Mouse (Mus musculus) spleen, adult 2 months (tissue): Measurements from ENCODE around the gene Mia3. TPM values are rescaled to one million over a fixed set of nuclear protein-coding genes. Genes with fewer than 3 reads are reported as not detected.
"Not testable (repeated sequence)": the region's sequence is repeated elsewhere in the genome, so short reads cannot be mapped to it uniquely, and the experiment has no call there.

ENCODE experiments used
- DNase-seq, 2 experiments: peaks; one replicate each; pipeline versions ENCODE4 v3.0.0 to v3.0.0-alpha.2; 2012 to 2021; ENCODE audit warnings: low spot score in 2 of 2, low read depth in 1 of 2
- H3K27ac ChIP-seq: fragments of 200-500 bp; 2 replicates; pipeline ENCODE4 v1.5.1; 2012; ENCODE audit warnings: low read length, inconsistent platforms; ENCODE audit not compliant: insufficient read depth
- H3K27me3 ChIP-seq: fragments of 200-500 bp; 2 replicates; pipeline ENCODE4 v1.6.1; 2012; ENCODE audit warnings: mild to moderate bottlenecking, moderate library complexity, low read length, inconsistent platforms; ENCODE audit not compliant: control insufficient read depth, insufficient read depth
- H3K36me3 ChIP-seq: fragments of 200-500 bp; 2 replicates; pipeline ENCODE4 v1.6.1; 2012; ENCODE audit warnings: mild to moderate bottlenecking, low read length, inconsistent platforms; ENCODE audit not compliant: control insufficient read depth, insufficient read depth
- H3K4me1 ChIP-seq: fragments of 200-500 bp; 2 replicates; pipeline ENCODE4 v1.6.1; 2011; ENCODE audit warnings: inconsistent platforms; ENCODE audit not compliant: control insufficient read depth, insufficient read depth, insufficient read length
- H3K4me3 ChIP-seq: fragments of 200-500 bp; 2 replicates; pipeline ENCODE4 v1.5.1; 2011; ENCODE audit warnings: mild to moderate bottlenecking, inconsistent platforms; ENCODE audit not compliant: insufficient read depth, insufficient read length; ENCODE audit errors: extremely low read depth
- CTCF ChIP-seq: fragments of 200-500 bp; IDR thresholded peaks from 2 replicates; pipeline ENCODE4 v1.5.1; 2011; ENCODE audit warnings: mild to moderate bottlenecking, inconsistent platforms; ENCODE audit not compliant: insufficient read depth, insufficient read length, insufficient replicate concordance; ENCODE audit errors: extremely low read depth
- POLR2A ChIP-seq: fragments of 200-500 bp; IDR thresholded peaks from 2 replicates; pipeline ENCODE4 v1.6.1; 2011; ENCODE audit warnings: low read depth, low read length, inconsistent platforms
- WGBS: fragments of 180-500 bp; shearing (Covaris S2); methylation state at CpG from one replicate; pipeline ENCODE4 v1.1.7; 2018; 5-methylcytosine and 5-hydroxymethylcytosine counted together
- polyA plus RNA-seq: library from polyadenylated mRNA; depleted of rRNA; stranded (reverse); fragments of >200 nt; gene quantifications from 2 replicates; pipeline ENCODE4 v1.2.3, GENCODE M21; 2012

The Mia3 gene
- polyA plus RNA-seq, 1 experiment = 35.9 TPM

DNA sequence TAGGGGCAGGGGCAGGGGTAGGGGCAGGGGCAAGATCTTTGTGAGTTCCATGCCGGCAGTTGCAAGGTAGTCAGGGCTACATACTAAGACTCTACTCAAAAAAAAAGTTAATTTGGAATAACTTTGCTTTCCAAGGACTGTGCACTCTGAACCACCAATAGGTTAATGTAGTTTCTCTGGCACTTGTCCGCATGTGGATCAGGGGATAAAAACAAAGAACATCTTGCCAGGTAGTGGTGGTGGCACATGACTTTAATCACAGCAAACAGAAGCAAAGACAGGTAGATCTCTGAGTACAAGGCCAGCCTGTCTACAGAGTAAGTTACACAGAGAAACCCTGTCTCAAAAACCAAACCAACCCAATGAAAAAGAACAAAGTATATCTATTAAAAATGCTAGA lies 13.3 kb upstream of the Mia3 start:
- H3K27ac ChIP-seq = no peak overlapping the region
- WGBS = 90% methylated on average over 2 of the region's 2 CpGs
- H3K27me3 ChIP-seq = no peaks in the 10 kb centered on the region; the same call in 1 of the 2 replicates
- DNase-seq = no peak
- H3K4me1 ChIP-seq = no peaks in the 10 kb centered on the region
- H3K36me3 ChIP-seq = no peaks in the 10 kb centered on the region
- no peak overlapping the region for H3K4me3 ChIP-seq
- no peak for TF ChIP-seq CTCF
- no peak for TF ChIP-seq POLR2A

DNA sequence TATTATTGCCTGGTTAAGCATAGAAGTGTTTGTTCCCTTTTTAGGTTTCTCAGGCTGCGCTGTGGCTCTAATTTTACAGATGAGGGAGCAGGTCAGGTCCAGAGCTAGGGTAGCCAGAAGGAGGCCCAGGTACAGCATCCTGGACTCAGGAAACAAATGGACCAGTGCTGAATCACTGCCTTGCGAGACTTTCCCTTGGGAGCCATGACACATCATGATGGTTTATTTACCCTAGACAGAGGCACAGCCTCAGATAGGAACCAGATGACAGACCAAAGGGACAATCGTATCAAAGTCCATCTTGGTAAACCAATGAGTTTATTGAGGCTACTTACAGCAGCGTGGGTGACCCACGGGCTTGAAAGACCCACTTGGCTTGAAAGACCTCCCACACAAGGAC lies 12.5 kb upstream of the Mia3 start:
- DNase-seq = no peak
- H3K36me3 ChIP-seq = no peaks in the 10 kb centered on the region
- TF ChIP-seq CTCF (no peak), POLR2A (no peak)
- WGBS = 85% methylated on average over 5 of the region's 5 CpGs
- H3K4me3 ChIP-seq = no peak overlapping the region
- H3K27me3 ChIP-seq = no peaks in the 10 kb centered on the region; the same call in 1 of the 2 replicates
- H3K4me1 ChIP-seq = no peaks in the 10 kb centered on the region
- H3K27ac ChIP-seq = no peak overlapping the region

GRCm38 (mm10) chr1:183379376-183379775 lies 10.0 kb upstream of the Mia3 start:
- DNase-seq, H3K4me3 ChIP-seq, H3K4me1 ChIP-seq, H3K27me3 ChIP-seq, H3K27ac ChIP-seq, H3K36me3 ChIP-seq: not testable (repeated sequence)
- 95% methylated on average over 3 of the region's 3 CpGs for WGBS

DNA sequence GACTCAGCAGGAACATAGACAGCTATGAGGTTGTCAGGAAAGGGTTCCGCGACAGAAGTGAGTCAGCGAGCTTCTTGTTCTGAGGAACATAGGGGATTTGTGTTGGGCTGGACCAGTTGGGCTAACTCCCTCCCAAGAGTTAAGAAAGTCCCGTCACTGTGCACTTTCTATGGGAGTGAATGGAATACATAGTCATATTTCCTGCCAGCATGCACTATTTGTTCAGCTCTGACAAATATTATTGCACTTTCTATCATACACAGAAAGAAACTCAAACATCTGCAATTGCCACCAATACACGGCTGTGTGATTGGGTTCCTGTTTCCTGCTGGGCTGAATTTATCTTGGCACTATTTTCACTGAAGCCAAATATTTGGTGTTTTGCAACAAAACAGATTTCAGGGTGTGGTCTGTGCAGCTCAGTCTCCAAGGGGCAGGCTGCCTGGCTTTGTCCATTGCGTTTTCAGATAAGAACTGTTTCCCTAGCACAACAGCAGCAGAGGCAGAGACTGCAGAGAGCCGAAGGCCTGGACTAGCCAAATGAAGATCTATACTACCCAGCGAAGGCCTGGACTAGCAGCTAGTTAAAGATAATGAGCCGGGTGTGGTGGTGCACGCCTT lies 9.1 kb upstream of the Mia3 start:
- H3K4me3 ChIP-seq = no peak overlapping the region
- H3K27ac ChIP-seq = no peak overlapping the region
- DNase-seq = no peak
- no peaks in the 10 kb centered on the region for H3K4me1 ChIP-seq
- 78% methylated on average over 10 of the region's 10 CpGs for WGBS
- H3K27me3 ChIP-seq = no peaks in the 10 kb centered on the region; the same call in 1 of the 2 replicates
- H3K36me3 ChIP-seq = no peaks in the 10 kb centered on the region
- TF ChIP-seq CTCF = no peak
- TF ChIP-seq POLR2A = no peak

DNA sequence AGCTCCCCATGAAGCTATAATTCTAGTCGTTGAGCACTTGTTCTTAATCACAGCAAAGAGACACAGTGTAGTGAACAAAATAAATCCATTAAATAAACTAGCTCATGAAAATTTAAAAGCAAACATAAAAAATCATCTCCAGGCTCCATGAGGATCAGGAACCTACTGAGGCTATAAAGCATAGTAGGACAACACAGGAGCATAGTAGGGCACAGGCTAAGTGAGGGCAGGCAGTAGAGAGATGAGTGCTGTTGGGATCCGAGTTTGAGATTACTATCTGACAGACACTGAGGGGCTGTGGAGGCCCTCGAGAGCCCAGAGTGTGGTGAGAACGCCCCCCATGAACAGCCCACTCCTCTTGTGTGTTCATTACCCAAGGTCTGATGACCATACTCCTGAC lies 7.7 kb upstream of the Mia3 start:
- H3K27ac ChIP-seq = no peak overlapping the region
- WGBS = 76% methylated on average over 4 of the region's 4 CpGs
- no peak for DNase-seq

DNA sequence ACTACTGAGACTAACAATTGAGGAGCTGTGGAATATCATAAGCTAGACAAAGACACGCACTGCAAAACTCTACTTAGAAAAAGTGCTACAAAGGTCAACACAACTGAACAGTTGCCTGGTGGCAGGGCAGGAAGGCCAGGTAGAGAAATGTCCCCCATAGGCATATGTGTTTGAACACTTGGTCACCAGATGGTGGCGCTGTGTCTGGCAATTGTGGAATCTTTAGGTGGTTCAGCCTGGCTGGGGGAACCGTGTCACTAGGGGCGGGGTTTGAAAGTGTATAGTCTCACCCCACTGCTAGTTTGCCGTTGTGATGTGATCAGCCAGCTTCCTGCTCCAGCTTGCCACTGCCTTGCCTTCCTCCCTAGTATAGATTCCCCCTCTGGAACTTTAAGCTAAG lies 5.4 kb upstream of the Mia3 start:
- Histone ChIP-seq H3K4me1 (peaks cover 3% of the 10 kb centered on the region; the same call in 1 of the 2 replicates), H3K4me3 (no peak overlapping the region), H3K27ac (no peak overlapping the region), H3K36me3 (no peaks in the 10 kb centered on the region), H3K27me3 (no peaks in the 10 kb centered on the region)
- no peak for DNase-seq
- no peak for TF ChIP-seq POLR2A
- no peak for TF ChIP-seq CTCF
- 86% methylated on average over 5 of the region's 5 CpGs for WGBS

More for the DNA sequence above, 7.7 kb upstream of the Mia3 start:
- H3K4me1 ChIP-seq = no peaks in the 10 kb centered on the region
- H3K4me3 ChIP-seq = no peak overlapping the region
- H3K36me3 ChIP-seq = no peaks in the 10 kb centered on the region
- H3K27me3 ChIP-seq = no peaks in the 10 kb centered on the region; the same call in 1 of the 2 replicates
- TF ChIP-seq CTCF = no peak
- no peak for TF ChIP-seq POLR2A

DNA sequence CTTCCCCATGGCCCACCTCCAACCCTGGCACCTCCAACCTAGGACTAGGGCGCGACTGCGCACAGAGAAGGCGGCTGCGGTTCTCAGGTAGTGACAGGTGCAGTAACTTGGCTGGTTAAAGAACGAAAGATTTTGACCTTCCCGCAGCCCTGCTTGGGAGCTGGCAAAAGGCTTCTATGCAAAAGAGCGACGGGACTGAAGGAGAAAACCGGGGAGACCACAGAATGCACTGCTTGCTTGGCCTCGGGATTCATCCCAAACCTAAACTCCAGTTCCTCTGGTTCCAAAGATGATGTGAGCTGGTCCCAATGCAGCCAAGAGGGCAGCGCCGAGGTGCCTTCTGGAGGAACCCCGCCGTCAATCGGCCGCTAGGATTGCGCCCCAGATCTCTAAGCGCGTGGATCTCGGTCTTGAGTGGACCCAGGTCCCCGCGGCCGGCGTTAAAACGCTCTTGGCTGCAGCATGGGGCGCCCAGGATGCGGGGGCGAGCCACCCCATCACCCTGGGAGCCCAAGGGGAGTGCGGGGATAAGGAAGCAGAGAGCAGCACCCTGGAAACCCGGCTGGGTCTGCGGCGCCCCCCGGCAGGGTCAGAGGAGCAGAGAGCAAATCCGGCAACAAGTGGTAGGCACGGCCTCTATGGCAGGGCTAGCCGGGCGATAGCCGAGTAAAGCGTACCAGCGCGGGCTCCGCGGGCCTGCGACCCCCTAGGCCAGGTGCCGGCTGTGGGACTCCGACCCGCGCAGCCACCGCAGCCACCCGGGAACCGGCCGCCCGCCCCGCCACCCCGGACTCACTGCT lies 552 bp downstream of the Mia3 start:
- peaks cover 3% of the 10 kb centered on the region; the same call in 1 of the 2 replicates for H3K36me3 ChIP-seq
- no peak overlapping the region; the same call in 1 of the 2 replicates for H3K27ac ChIP-seq
- no peak for DNase-seq
- 7% methylated on average over 50 of the region's 56 CpGs for WGBS
- no peak for TF ChIP-seq CTCF
- no peak for TF ChIP-seq POLR2A
- peaks cover 6% of the 10 kb centered on the region; the same call in 1 of the 2 replicates for H3K4me1 ChIP-seq
- H3K27me3 ChIP-seq = no peaks in the 10 kb centered on the region
- H3K4me3 ChIP-seq = peak overlapping the region; percentile 87
